Mouse (Mus musculus) thymus, adult 2 months (tissue): ENCODE measurements around the gene Fam171a2. TPM values are rescaled to one million over a fixed set of nuclear protein-coding genes. Genes with fewer than 3 reads are reported as not detected.
"Not testable (repeated sequence)": the region's sequence is repeated elsewhere in the genome, so short reads cannot be mapped to it uniquely, and the experiment has no call there.

Source experiments
- DNase-seq: peaks from one replicate; pipeline ENCODE4 v3.0.0; 2021
- H3K27ac ChIP-seq: fragments of 200-500 bp; 2 replicates; pipeline ENCODE4 v1.5.1; 2012; ENCODE audit warnings: low read length, control low read depth; ENCODE audit not compliant: control insufficient read depth, insufficient read depth
- H3K27me3 ChIP-seq: fragments of 200-500 bp; 2 replicates; pipeline ENCODE4 v1.6.1; 2012; ENCODE audit warnings: mild to moderate bottlenecking, low read length, moderate library complexity, mixed read lengths; ENCODE audit not compliant: control insufficient read depth, insufficient read depth
- H3K36me3 ChIP-seq: fragments of 200-500 bp; 2 replicates; pipeline ENCODE4 v1.6.1; 2012; ENCODE audit warnings: mild to moderate bottlenecking, low read length, moderate library complexity; ENCODE audit not compliant: control insufficient read depth, insufficient read depth
- H3K4me1 ChIP-seq: fragments of 200-500 bp; replicated peaks from 2 replicates; pipeline ENCODE4 v1.6.1; 2012; ENCODE audit warnings: low read length; ENCODE audit not compliant: control insufficient read depth, insufficient read depth
- H3K4me3 ChIP-seq: fragments of 200-500 bp; 2 replicates; pipeline ENCODE4 v1.5.1; 2012; ENCODE audit warnings: mild to moderate bottlenecking, low read length, control low read depth, moderate library complexity; ENCODE audit not compliant: control insufficient read depth, insufficient read depth
- CTCF ChIP-seq: fragments of 200-500 bp; IDR thresholded peaks from 2 replicates; pipeline ENCODE4 v1.5.1; 2012; ENCODE audit warnings: mild to moderate bottlenecking, control low read depth, low read length, moderate library complexity, borderline replicate concordance; ENCODE audit not compliant: control insufficient read depth, poor library complexity, insufficient read depth; ENCODE audit errors: extremely low read depth
- POLR2A ChIP-seq: fragments of 200-500 bp; IDR thresholded peaks from 2 replicates; pipeline ENCODE4 v1.6.1; 2012; ENCODE audit warnings: mild to moderate bottlenecking, low read length, control low read depth, moderate library complexity; ENCODE audit not compliant: control insufficient read depth, poor library complexity, insufficient read depth; ENCODE audit errors: extremely low read depth
- WGBS: fragments of 180-500 bp; shearing (Covaris S2); methylation state at CpG from one replicate; pipeline ENCODE4 v1.1.7; 2018; 5-methylcytosine and 5-hydroxymethylcytosine counted together
- polyA plus RNA-seq: library from polyadenylated mRNA; depleted of rRNA; stranded (reverse); fragments of >200 nt; gene quantifications from 2 replicates; pipeline ENCODE4 v1.2.3, GENCODE M21; 2012; rRNA removed

Gene Fam171a2
- polyA plus RNA-seq, 1 experiment = 2.6 TPM

- no peak overlapping the region for H3K4me3 ChIP-seq
- H3K36me3 ChIP-seq = no peaks in the 10 kb centered on the region
- WGBS = 82% methylated on average over 9 of the region's 9 CpGs
- peaks cover 7% of the 10 kb centered on the region; the same call in 1 of the 2 replicates for H3K27me3 ChIP-seq
- DNase-seq = no peak
- no peak for TF ChIP-seq POLR2A
- no peak for TF ChIP-seq CTCF
- peaks cover 16% of the 10 kb centered on the region for H3K4me1 ChIP-seq
- no peak overlapping the region for H3K27ac ChIP-seq
These were observed 52.9 kb downstream of the Fam171a2 start for GRCm38 (mm10) chr11:102394421-102395124.

- peak overlapping the region; percentile 22 for H3K4me3 ChIP-seq
- 13% methylated on average over 17 of the region's 17 CpGs for WGBS
- no peaks in the 10 kb centered on the region for H3K36me3 ChIP-seq
- H3K27me3 ChIP-seq = peaks cover 3% of the 10 kb centered on the region; the same call in 1 of the 2 replicates
- TF ChIP-seq CTCF (no peak), POLR2A (no peak)
- H3K27ac ChIP-seq = no peak overlapping the region
- peaks cover 16% of the 10 kb centered on the region for H3K4me1 ChIP-seq
- DNase-seq = peak; percentile 23
These were observed 53.6 kb downstream of the Fam171a2 start for GRCm38 (mm10) chr11:102393719-102394420.

GRCm38 (mm10) chr11:102393238-102393634 is 54.2 kb downstream of the Fam171a2 start, which contains the start of gene Rundc3a:
TSS of gene Rundc3a (plus strand) at chr11:102393403.
- H3K4me1 ChIP-seq = peaks cover 16% of the 10 kb centered on the region
- H3K27me3 ChIP-seq = 0 out of 2 replicates have a peak, but pooled peaks cover 2% of the 10 kb centered on the region
- WGBS = 1% methylated on average over 34 of the region's 34 CpGs
- peak; percentile 86 for DNase-seq
- H3K27ac ChIP-seq = no peak within 1 kb of the TSS
- no peaks in the 10 kb centered on the region for H3K36me3 ChIP-seq
- H3K4me3 ChIP-seq = peak within 1 kb of the TSS; percentile 22
- TF ChIP-seq POLR2A (no peak), CTCF (no peak)

GRCm38 (mm10) chr11:102392441-102393237 is 54.8 kb downstream of the Fam171a2 start:
- 26% methylated on average over 15 of the region's 15 CpGs for WGBS
- Histone ChIP-seq H3K27me3 (0 out of 2 replicates have a peak, but pooled peaks cover 2% of the 10 kb centered on the region), H3K27ac (no peak overlapping the region), H3K36me3 (no peaks in the 10 kb centered on the region), H3K4me3 (no peak overlapping the region), H3K4me1 (peaks cover 16% of the 10 kb centered on the region)
- no peak for DNase-seq
- TF ChIP-seq CTCF (no peak), POLR2A (no peak)

- 83% methylated on average over 4 of the region's 5 CpGs for WGBS
- not testable (repeated sequence) for H3K27me3 ChIP-seq, H3K4me3 ChIP-seq, H3K36me3 ChIP-seq, DNase-seq, H3K27ac ChIP-seq
- peaks cover 16% of the 10 kb centered on the region for H3K4me1 ChIP-seq
These were observed 58.0 kb downstream of the Fam171a2 start for GRCm38 (mm10) chr11:102389436-102389835.

Other genes starting within 250 kb of the Fam171a2 start
- 76.8 and 81.7 TPM in 2 replicates for gene Hdac5, start 217.5 kb downstream of the Fam171a2 start, polyA plus RNA-seq
- gene BC030867, start 198.8 kb downstream of the Fam171a2 start, polyA plus RNA-seq = 13.0 and 17.7 TPM in 2 replicates
- 0.12 and 0.27 TPM in 2 replicates for gene Asb16, start 178.9 kb downstream of the Fam171a2 start, polyA plus RNA-seq
- gene Tmub2, start 162.8 kb downstream of the Fam171a2 start, polyA plus RNA-seq = 74.1 and 74.2 TPM in 2 replicates
- 89.9 TPM in 2 replicates for gene Atxn7l3, start 151.1 kb downstream of the Fam171a2 start, polyA plus RNA-seq
- gene Ubtf, start 127.9 kb downstream of the Fam171a2 start, polyA plus RNA-seq = 59.7 and 67.9 TPM in 2 replicates
- 0.11 and 0.34 TPM in 2 replicates for gene Slc4a1, start 81.5 kb downstream of the Fam171a2 start, polyA plus RNA-seq
- gene Rundc3a, start 54.3 kb downstream of the Fam171a2 start, polyA plus RNA-seq = 7.9 and 8.1 TPM in 2 replicates
- 227 and 235 TPM in 2 replicates for gene Slc25a39, start 39.7 kb downstream of the Fam171a2 start, polyA plus RNA-seq
- 151 and 160 TPM in 2 replicates for gene Grn, start 17.4 kb downstream of the Fam171a2 start, polyA plus RNA-seq
- 3.8 and 4.0 TPM in 2 replicates for gene Itga2b, start 22.4 kb upstream of the Fam171a2 start, polyA plus RNA-seq
- gene Gpatch8, start 108.7 kb upstream of the Fam171a2 start, polyA plus RNA-seq = 34.5 and 36.3 TPM in 2 replicates
- 0.71 TPM in 1 of 2 replicates, not detected in the other for gene Gm11627, start 131.8 kb upstream of the Fam171a2 start, polyA plus RNA-seq
- gene Fzd2, start 156.7 kb upstream of the Fam171a2 start, polyA plus RNA-seq = 7.2 and 10.2 TPM in 2 replicates
- not detected in 2 replicates for gene Meioc, start 216.0 kb upstream of the Fam171a2 start, polyA plus RNA-seq